Mouse (Mus musculus) left cerebral cortex, adult 2 months (tissue): Measurements from ENCODE around the gene Olfr521. TPM values are rescaled to one million over a fixed set of nuclear protein-coding genes. Genes with fewer than 3 reads are reported as not detected.
"Not testable (repeated sequence)": the region's sequence is repeated elsewhere in the genome, so short reads cannot be mapped to it uniquely, and the experiment has no call there.

ENCODE experiments used
- DNase-seq, 2 experiments: peaks; one replicate each; pipeline ENCODE4 v3.0.0; 2021 to 2022; ENCODE audit warnings: low spot score in 2 of 2, mixed read lengths in 1 of 2; ENCODE audit errors: extremely low spot score in 1 of 2
- H3K27ac ChIP-seq: fragments of 200-600 bp; 2 replicates; pipeline ENCODE4 v1.8.1; 2022
- H3K4me3 ChIP-seq: fragments of 200-600 bp; 2 replicates; pipeline ENCODE4 v1.8.1; 2022
- CTCF ChIP-seq: fragments of 200-600 bp; IDR thresholded peaks from 2 replicates; pipeline ENCODE4 v1.8.1; 2022; ENCODE audit warnings: antibody characterized with exemption, mild to moderate bottlenecking, moderate library complexity
- intact Hi-C: fragments of 180-260 bp; cut with DNase I; formaldehyde crosslinking; loops from one replicate; pipeline ENCODE4 v1.15.1; 2025
- total RNA-seq, 2 experiments: library from RNA; stranded (reverse); gene quantifications; 2 replicates each; pipeline ENCODE4 v1.2.3; 2021

Gene Olfr521
- total RNA-seq, 2 experiments from 2014 or later = not detected

GRCm38 (mm10) chr7:99790816-99791215 lies 27.5 kb downstream of the Olfr521 start:
- TF ChIP-seq CTCF = no peak

GRCm38 (mm10) chr7:99794096-99794495 lies 30.8 kb downstream of the Olfr521 start:
- Histone ChIP-seq H3K27ac (no peak overlapping the region), H3K4me3 (no peak overlapping the region)
- DNase-seq = no peak
- intact Hi-C loops = no loop called here
- no peak for TF ChIP-seq CTCF

More at GRCm38 (mm10) chr7:99790816-99791215, 27.5 kb downstream of the Olfr521 start:
- intact Hi-C loops = no loop called here
- DNase-seq = no peak
- H3K4me3 ChIP-seq = no peak overlapping the region
- no peak overlapping the region for H3K27ac ChIP-seq

- intact Hi-C loops = loop anchor here (5.0 kb wide), 2 partner anchors 82 to 298 kb away; no protein-coding TSS in a partner anchor
- DNase-seq = peak in 1 of 2 experiments; percentile 27
- H3K27ac ChIP-seq = no peak overlapping the region
- no peak for TF ChIP-seq CTCF
- no peak overlapping the region for H3K4me3 ChIP-seq
Measured at GRCm38 (mm10) chr7:99795192-99795981, 32.1 kb downstream of the Olfr521 start.

GRCm38 (mm10) chr7:99796471-99796870 lies 33.2 kb downstream of the Olfr521 start:
- H3K27ac ChIP-seq = no peak overlapping the region
- no peak for DNase-seq
- no peak for TF ChIP-seq CTCF
- H3K4me3 ChIP-seq = no peak overlapping the region
- intact Hi-C loops = loop anchor here (2.0 to 5.0 kb wide), 3 partner anchors 81 to 299 kb away; no protein-coding TSS in a partner anchor

- H3K4me3 ChIP-seq = no peak overlapping the region
- H3K27ac ChIP-seq = no peak overlapping the region
- no peak for TF ChIP-seq CTCF
- DNase-seq = no peak
- intact Hi-C loops = loop anchor here (2.0 to 5.0 kb wide), 3 partner anchors 80 to 300 kb away; no protein-coding TSS in a partner anchor
Measured at GRCm38 (mm10) chr7:99797261-99797660, 34.0 kb downstream of the Olfr521 start.

GRCm38 (mm10) chr7:99797911-99798647 lies 34.8 kb downstream of the Olfr521 start:
- no peak overlapping the region for H3K27ac ChIP-seq

GRCm38 (mm10) chr7:99799118-99799517 lies 35.8 kb downstream of the Olfr521 start:
- intact Hi-C loops = loop anchor here (2.0 to 5.0 kb wide), 3 partner anchors 78 to 302 kb away; no protein-coding TSS in a partner anchor
- H3K4me3 ChIP-seq = no peak overlapping the region
- no peak for DNase-seq
- no peak for TF ChIP-seq CTCF
- H3K27ac ChIP-seq = no peak overlapping the region

More at GRCm38 (mm10) chr7:99797911-99798647, 34.8 kb downstream of the Olfr521 start:
- peak; percentile 81 for TF ChIP-seq CTCF
- H3K4me3 ChIP-seq = no peak overlapping the region
- peak; percentile 62 to 64 for DNase-seq
- intact Hi-C loops = loop anchor here (1.0 to 5.0 kb wide), 5 partner anchors 79 to 301 kb away; no protein-coding TSS in a partner anchor

GRCm38 (mm10) chr7:99803535-99803934 lies 40.2 kb downstream of the Olfr521 start:
- intact Hi-C loops = no loop called here
- no peak for DNase-seq
- TF ChIP-seq CTCF = no peak

GRCm38 (mm10) chr7:99804033-99804432 lies 40.7 kb downstream of the Olfr521 start:
- intact Hi-C loops, DNase-seq, H3K4me3 ChIP-seq, H3K27ac ChIP-seq: not testable (repeated sequence)

More at GRCm38 (mm10) chr7:99803535-99803934, 40.2 kb downstream of the Olfr521 start:
- Histone ChIP-seq H3K27ac (no peak overlapping the region), H3K4me3 (no peak overlapping the region)

- TF ChIP-seq CTCF = no peak
- no peak overlapping the region for H3K4me3 ChIP-seq
- no peak for DNase-seq
- no peak overlapping the region for H3K27ac ChIP-seq
- intact Hi-C loops = no loop called here
Measured at GRCm38 (mm10) chr7:99805340-99805739, 42.0 kb downstream of the Olfr521 start.

GRCm38 (mm10) chr7:99807043-99807442 lies 43.7 kb downstream of the Olfr521 start:
- H3K4me3 ChIP-seq, intact Hi-C loops, H3K27ac ChIP-seq, DNase-seq: not testable (repeated sequence)

- H3K4me3 ChIP-seq = no peak overlapping the region
- no peak for DNase-seq
- no peak overlapping the region for H3K27ac ChIP-seq
- TF ChIP-seq CTCF = no peak
- intact Hi-C loops = no loop called here
Measured at GRCm38 (mm10) chr7:99810814-99811213, 47.5 kb downstream of the Olfr521 start.
